Mouse (Mus musculus): ENCODE measurements around the gene Myo1a.

DNA sequence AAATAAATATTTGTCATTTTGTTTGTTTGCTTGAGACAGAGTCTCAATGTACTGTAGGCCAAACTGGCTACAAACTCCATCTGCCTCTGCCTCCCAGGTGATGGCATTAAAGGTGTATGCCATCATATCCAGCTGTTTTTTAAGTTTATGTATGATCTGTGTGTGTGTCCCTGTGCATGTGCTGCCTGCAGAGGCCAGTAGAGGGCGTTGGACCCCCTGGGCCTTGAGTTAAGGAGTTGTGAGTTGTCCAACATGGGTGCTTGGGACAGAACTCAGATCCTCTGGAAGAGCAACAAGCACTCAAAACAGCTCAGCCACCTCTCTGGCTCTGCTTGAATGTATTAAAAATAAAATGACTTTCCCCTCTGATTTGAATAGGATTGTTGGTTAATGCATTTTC lies 13.9 kb upstream of the Myo1a start:
- no peak for TF ChIP-seq CTCF (IDR thresholded peaks at IDR 0.05)
- no peak for TF ChIP-seq POLR2A (IDR thresholded peaks at IDR 0.05; ENCODE audit: insufficient read depth, low read depth, low read length)

All from heart, adult 2 months (tissue).